Mouse (Mus musculus) embryonic facial prominence, embryonic 10.5 days (tissue): ENCODE measurements around the gene Myo10. TPM values are rescaled to one million over a fixed set of nuclear protein-coding genes. Genes with fewer than 3 reads are reported as not detected.

ENCODE experiments used
- DNase-seq: peaks from one replicate; pipeline ENCODE4 v3.0.0-alpha.2; 2017; ENCODE audit warnings: low spot score
- H3K27ac ChIP-seq: fragments of 300-500 bp; sonication (generic); replicated peaks from 2 replicates; pipeline ENCODE4 v1.5.1; 2016; ENCODE audit warnings: mild to moderate bottlenecking
- H3K27me3 ChIP-seq: fragments of 300-500 bp; sonication (generic); replicated peaks from 2 replicates; pipeline ENCODE4 v1.6.1; 2016; ENCODE audit warnings: low read depth, mild to moderate bottlenecking; ENCODE audit not compliant: poor library complexity, severe bottlenecking
- H3K36me3 ChIP-seq: fragments of 300-500 bp; sonication (generic); replicated peaks from 2 replicates; pipeline ENCODE4 v1.6.1; 2016; ENCODE audit warnings: mild to moderate bottlenecking, moderate library complexity
- H3K4me1 ChIP-seq: fragments of 300-500 bp; sonication (generic); 2 replicates; pipeline ENCODE4 v1.6.1; 2016
- H3K4me3 ChIP-seq: fragments of 300-500 bp; sonication (generic); 2 replicates; pipeline ENCODE4 v1.5.1; 2016; ENCODE audit warnings: mild to moderate bottlenecking, moderate library complexity
- H3K9me3 ChIP-seq: fragments of 300-500 bp; sonication (generic); 2 replicates; pipeline ENCODE4 v1.6.1; 2016; ENCODE audit warnings: mild to moderate bottlenecking
- WGBS: fragments of 180-500 bp; shearing (Covaris S2); methylation state at CpG from one replicate; pipeline ENCODE4 v1.1.7; 2016; 5-methylcytosine and 5-hydroxymethylcytosine counted together
- polyA plus RNA-seq: library from polyadenylated mRNA; unstranded; fragments of >200 nt; fragmentation: Nextera tagmentation; extraction: Ambion mirVana; gene quantifications from 2 replicates; pipeline ENCODE4 v1.2.1, GENCODE M21; 2016

Myo10 gene
- polyA plus RNA-seq, 1 experiment from 2014 or later: 44.2 TPM

GRCm38 (mm10) chr15:25640840-25641752 is 18.8 kb downstream of the Myo10 start:
- WGBS: 84% methylated on average over 12 of the region's 12 CpGs
- H3K9me3 ChIP-seq: no peaks in the 10 kb centered on the region
- DNase-seq: no peak
- peak overlapping the region; percentile 30; the same call in 1 of the 2 replicates for H3K27ac ChIP-seq
- peaks cover 39% of the 10 kb centered on the region for H3K4me1 ChIP-seq
- peaks cover 10% of the 10 kb centered on the region; the same call in 1 of the 2 replicates for H3K36me3 ChIP-seq
- H3K4me3 ChIP-seq: no peak overlapping the region
- H3K27me3 ChIP-seq: no peaks in the 10 kb centered on the region

DNA sequence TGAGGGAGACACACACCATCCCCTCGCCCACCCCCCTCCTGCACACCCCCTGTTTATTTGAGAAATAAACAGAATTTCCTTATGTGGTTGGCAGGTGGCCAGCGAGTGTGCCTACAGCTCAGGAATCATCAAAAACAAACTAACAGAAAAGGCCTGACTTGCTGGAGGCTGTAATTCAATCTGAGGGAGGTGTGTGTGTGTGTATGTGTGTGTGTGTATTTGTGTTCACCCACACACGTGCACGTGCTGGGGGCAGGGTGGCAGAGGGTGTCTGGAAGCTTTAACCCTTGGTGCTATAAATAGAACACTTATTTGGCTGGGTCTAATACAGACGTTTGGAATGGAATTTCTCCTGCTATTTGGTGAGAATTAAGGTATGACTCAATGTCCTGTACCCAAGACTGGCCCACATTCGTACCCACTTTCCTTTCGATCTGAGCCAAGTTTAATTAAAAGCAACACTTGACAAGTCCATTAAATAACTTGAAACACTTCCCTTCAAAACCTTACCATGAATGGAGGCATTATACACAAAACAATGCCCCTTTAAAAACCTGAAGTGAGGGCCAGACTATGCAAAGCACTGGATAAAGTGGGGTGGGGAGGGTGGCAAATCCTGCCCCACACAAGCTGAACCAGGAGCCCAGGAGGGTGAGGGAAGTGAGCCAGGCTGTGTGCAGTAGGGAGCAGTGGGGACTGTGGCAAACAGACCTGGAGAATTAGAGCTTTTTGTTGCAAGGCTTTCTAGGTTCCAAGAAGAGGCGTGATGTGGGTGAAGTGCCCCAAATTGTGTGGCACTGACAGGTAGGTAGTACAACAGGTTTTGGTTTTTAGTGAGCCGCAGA is 20.1 kb downstream of the Myo10 start:
- DNase-seq: peak; percentile 56

DNA sequence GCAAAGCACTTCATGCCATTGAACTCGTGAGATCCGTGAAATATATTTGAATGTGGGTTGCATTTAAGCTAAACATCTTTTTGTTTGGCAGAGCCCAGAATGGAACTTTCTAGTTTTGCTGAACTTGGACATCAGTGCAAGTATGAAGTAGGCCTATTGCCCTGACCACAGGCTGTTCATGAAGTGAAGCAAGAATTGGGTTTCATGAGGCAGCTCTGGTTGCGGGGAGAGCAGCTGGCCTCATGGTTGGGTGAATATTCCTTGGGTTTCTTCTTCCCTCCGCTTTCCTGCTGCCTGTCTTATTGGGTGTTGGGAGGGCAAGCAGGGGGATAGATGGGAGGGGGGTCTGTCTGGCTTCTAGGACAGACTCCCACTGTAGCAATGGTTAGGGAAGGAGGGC is 23.5 kb downstream of the Myo10 start:
- Histone ChIP-seq H3K27ac (no peak overlapping the region), H3K27me3 (no peaks in the 10 kb centered on the region), H3K4me1 (peaks cover 42% of the 10 kb centered on the region), H3K36me3 (peaks cover 6% of the 10 kb centered on the region; the same call in 1 of the 2 replicates), H3K9me3 (no peaks in the 10 kb centered on the region), H3K4me3 (no peak overlapping the region)
- 88% methylated on average over 4 of the region's 4 CpGs for WGBS
- no peak for DNase-seq

More for the DNA sequence above, 20.1 kb downstream of the Myo10 start:
- 39% methylated on average over 9 of the region's 9 CpGs for WGBS
- Histone ChIP-seq H3K36me3 (0 out of 2 replicates have a peak, but pooled peaks cover 7% of the 10 kb centered on the region), H3K4me3 (no peak overlapping the region), H3K27ac (0 out of 2 replicates have a peak overlapping the region, but pooled peaks have one; percentile 30), H3K4me1 (peaks cover 33% of the 10 kb centered on the region), H3K27me3 (no peaks in the 10 kb centered on the region), H3K9me3 (no peaks in the 10 kb centered on the region)

DNA sequence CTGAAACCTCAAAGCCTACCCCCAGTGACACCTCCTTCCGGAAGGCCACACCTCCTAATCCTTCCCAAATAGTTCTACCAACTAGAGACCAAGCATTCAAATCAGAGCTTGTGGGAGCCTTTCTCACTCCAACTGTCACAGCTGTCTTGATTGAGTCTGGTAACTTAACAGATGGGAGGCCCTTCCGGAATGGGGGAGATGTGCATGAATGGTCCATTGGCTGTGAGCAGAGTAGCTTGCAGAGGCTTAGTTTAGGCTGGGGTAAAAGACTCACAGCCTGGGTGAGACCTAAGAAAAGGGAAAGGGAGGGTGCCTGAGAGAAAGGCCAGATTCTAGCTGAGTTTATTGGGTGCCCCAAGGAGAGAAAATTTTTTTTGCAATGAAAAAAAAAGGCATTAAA is 26.0 kb downstream of the Myo10 start:
- Histone ChIP-seq H3K4me3 (no peak overlapping the region), H3K9me3 (no peaks in the 10 kb centered on the region), H3K36me3 (peaks cover 6% of the 10 kb centered on the region; the same call in 1 of the 2 replicates), H3K27ac (no peak overlapping the region), H3K27me3 (no peaks in the 10 kb centered on the region), H3K4me1 (peaks cover 44% of the 10 kb centered on the region)
- 85% methylated on average over 2 of the region's 2 CpGs for WGBS
- no peak for DNase-seq

- peaks cover 46% of the 10 kb centered on the region for H3K4me1 ChIP-seq
- no peaks in the 10 kb centered on the region for H3K27me3 ChIP-seq
- H3K27ac ChIP-seq: no peak overlapping the region
- WGBS: 61% methylated on average over 5 of the region's 5 CpGs
- DNase-seq: no peak
- no peak overlapping the region for H3K4me3 ChIP-seq
- no peaks in the 10 kb centered on the region for H3K9me3 ChIP-seq
- H3K36me3 ChIP-seq: peaks cover 6% of the 10 kb centered on the region; the same call in 1 of the 2 replicates
Observed at GRCm38 (mm10) chr15:25650371-25650770, 28.0 kb downstream of the Myo10 start.

DNA sequence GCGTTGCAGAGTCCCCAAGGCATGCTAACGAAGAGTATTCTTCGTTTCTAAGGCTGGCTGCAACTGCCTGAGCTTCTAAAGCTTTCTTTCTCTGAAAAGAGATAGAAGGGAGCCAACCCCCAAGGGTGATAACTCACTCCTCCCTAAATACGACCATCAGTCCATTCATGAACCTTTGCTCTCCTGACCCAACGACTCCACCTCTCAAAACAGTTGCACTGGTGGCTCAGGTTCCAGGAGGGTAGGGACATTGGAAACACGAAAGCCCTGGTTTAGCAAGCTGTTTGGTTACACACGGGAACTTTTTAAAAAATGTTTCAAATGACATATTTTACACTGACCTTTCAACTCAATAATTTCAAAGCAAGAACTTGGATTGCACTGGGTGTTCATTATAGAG is 29.5 kb downstream of the Myo10 start:
- DNase-seq: no peak
- Histone ChIP-seq H3K27me3 (no peaks in the 10 kb centered on the region), H3K27ac (no peak overlapping the region), H3K9me3 (no peaks in the 10 kb centered on the region), H3K36me3 (peaks cover 15% of the 10 kb centered on the region; the same call in 1 of the 2 replicates), H3K4me1 (peaks cover 46% of the 10 kb centered on the region), H3K4me3 (no peak overlapping the region)
- 49% methylated on average over 7 of the region's 7 CpGs for WGBS

DNA sequence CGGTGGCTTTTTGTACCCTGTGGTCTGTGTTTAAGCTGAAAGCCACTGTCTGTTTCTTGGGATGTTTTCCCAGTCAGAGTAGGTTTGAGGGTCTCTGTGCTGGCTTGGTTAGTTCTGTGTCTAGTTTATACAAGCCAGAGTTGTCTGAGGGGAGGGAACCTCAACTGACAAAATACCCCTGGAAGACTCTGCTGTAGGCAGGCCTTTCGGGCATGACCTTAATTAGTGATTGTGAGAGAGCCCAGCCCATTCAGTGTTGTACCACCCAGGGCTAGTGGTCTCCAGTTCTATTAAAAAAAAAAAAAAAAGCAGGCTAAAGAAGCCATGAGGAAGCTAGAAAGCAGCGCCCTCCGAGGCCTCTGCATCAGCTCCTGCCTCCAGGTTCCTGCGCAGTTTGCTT is 30.0 kb downstream of the Myo10 start:
- peaks cover 19% of the 10 kb centered on the region for H3K36me3 ChIP-seq

DNA sequence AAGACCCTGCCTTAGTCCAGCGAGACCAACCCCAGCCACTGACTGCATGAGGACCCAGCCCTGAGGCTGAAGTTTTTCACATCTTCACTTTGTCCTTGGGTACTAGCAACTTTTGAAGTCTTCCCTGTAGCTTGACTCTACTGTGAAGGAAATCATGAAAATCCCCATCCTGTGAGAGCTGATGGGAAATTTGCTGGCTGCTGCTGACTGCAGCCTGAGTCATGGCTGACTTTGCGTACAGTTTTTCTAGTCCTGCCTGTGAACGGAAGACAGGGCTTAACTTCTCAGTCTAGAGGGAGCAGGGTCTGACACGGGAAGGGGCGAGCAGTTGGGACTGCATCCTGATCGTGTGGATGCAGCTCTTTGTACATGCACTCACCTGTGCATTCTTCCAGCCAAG is 30.6 kb downstream of the Myo10 start:
- H3K27me3 ChIP-seq: no peaks in the 10 kb centered on the region
- DNase-seq: no peak
- peaks cover 22% of the 10 kb centered on the region for H3K36me3 ChIP-seq
- no peak overlapping the region for H3K4me3 ChIP-seq
- peaks cover 46% of the 10 kb centered on the region for H3K4me1 ChIP-seq
- no peak overlapping the region for H3K27ac ChIP-seq
- WGBS: 73% methylated on average over 6 of the region's 6 CpGs
- H3K9me3 ChIP-seq: no peaks in the 10 kb centered on the region

More for the DNA sequence above, 30.0 kb downstream of the Myo10 start:
- Histone ChIP-seq H3K4me3 (no peak overlapping the region), H3K27me3 (no peaks in the 10 kb centered on the region), H3K9me3 (no peaks in the 10 kb centered on the region), H3K27ac (no peak overlapping the region), H3K4me1 (peaks cover 46% of the 10 kb centered on the region)
- no peak for DNase-seq
- 49% methylated on average over 5 of the region's 5 CpGs for WGBS

DNA sequence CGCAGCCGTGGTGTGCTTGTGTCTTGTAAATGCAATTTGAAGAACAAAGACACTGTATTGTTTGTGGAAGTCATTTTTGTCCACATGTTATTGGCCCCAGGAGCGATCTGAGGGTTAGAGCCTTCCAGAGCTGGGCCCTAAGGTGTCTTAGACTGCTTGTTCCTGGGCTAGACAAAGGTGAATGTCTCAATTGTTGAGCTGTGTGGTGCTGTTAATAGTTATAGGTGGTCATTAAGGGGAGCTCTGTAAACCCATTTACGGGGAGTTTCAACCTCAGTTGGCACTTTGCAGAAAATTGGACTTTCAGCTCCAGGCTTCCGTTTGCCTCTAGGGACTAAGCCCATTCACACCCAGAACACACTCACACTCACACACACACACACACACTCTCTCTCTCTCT is 31.4 kb downstream of the Myo10 start:
- Histone ChIP-seq H3K27me3 (no peaks in the 10 kb centered on the region), H3K4me1 (peaks cover 46% of the 10 kb centered on the region), H3K36me3 (peaks cover 21% of the 10 kb centered on the region), H3K4me3 (no peak overlapping the region), H3K27ac (no peak overlapping the region), H3K9me3 (no peaks in the 10 kb centered on the region)
- 75% methylated on average over 5 of the region's 5 CpGs for WGBS
- no peak for DNase-seq

DNA sequence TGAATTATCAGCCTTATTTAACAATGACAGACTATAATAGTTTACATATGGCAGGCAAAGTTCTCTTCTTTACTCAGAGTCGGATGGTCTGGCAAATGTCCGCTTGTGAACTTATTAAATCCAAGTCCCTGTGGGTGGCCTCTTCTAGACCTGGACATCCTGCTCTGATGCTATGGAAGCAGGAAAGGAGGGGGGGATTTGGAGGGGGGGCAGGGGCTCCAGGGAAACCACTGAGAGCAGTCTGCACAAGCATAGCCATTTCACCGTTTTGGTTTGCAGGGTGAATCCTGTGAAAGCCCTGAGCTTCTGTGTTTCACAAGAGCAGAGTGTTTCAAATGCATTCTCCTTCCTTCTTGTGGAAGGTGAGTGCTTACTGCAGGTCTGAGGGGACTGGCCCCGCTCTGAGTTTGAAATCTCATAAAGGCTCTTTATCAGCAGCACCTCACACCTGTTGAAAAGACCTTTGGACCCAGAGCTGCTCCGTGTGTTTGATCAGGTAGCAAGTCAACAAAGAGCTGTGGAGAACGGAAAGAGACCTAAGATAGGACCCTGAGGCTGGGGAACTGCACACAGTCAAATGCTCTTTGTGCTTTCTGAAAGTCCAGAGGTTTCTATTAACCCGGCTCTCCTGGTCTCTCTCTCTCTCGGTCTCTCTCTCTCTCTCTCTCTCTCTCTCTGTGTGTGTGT is 40.7 kb downstream of the Myo10 start:
- 0 out of 2 replicates have a peak overlapping the region, but pooled peaks have one; percentile 16 for H3K4me3 ChIP-seq
- peaks cover 28% of the 10 kb centered on the region for H3K4me1 ChIP-seq
- H3K27ac ChIP-seq: peak overlapping the region; percentile 76
- DNase-seq: peak; percentile 67
- H3K9me3 ChIP-seq: no peaks in the 10 kb centered on the region
- peaks cover 23% of the 10 kb centered on the region for H3K36me3 ChIP-seq
- 24% methylated on average over 8 of the region's 8 CpGs for WGBS
- peaks cover 15% of the 10 kb centered on the region for H3K27me3 ChIP-seq

DNA sequence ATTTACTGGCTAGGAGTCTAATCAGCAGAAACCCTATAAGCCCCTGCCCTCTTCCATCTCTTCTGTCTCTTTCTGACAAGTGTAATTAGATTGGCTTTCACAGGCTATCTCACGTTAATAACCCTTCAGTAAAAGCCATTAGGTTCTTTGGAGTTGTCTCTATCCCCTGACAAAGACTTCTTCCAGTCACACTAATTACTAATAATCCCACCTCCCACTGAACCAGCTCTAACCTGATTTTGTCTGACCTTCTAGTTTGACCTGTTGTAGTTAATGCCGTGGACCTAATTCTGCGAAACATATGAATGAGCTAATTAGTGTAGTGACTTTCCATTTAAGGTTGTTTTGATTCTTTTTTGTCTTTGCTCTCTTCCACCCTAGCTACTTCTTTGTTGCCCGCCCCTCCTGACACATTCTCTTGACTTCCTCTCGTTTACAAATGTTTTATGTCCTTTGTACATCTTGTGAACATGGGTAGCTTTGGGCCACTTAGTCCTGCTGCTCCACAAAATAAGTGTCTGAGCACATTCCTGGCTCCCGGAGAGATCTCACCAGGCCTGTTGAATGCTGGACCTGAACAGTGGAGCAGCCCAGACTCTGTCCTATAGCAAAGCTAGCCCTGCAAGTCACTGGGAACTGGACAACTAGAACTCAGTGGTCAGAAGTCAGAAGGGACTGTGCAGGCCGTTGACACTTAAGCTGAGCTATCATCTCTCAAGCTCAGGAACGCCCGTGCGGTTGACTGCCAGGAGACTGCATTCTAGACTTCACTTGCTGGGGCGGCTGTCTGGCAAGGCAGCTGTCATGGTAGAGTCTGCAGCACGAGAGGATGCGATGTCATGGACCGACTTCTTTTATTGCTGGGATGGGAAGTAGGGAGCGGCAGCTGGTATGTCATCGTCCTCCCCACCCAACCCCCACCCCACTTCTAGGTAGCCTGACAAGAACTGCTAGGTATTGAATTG is 47.2 kb downstream of the Myo10 start:
- Histone ChIP-seq H3K27ac (peak overlapping the region; percentile 72), H3K4me3 (no peak overlapping the region), H3K36me3 (peaks cover 26% of the 10 kb centered on the region), H3K27me3 (peaks cover 21% of the 10 kb centered on the region), H3K4me1 (peaks cover 62% of the 10 kb centered on the region), H3K9me3 (no peaks in the 10 kb centered on the region)
- no peak for DNase-seq
- 52% methylated on average over 16 of the region's 16 CpGs for WGBS
